Mouse (Mus musculus) small intestine, adult 2 months (tissue): ENCODE measurements around the gene Ptprj.

ENCODE experiments used
- CTCF ChIP-seq: fragments of 200-500 bp; IDR thresholded peaks from 2 replicates; pipeline ENCODE4 v1.5.1; 2012; ENCODE audit warnings: low read depth, mild to moderate bottlenecking, control low read depth, inconsistent platforms, low read length, moderate library complexity, mixed read lengths; ENCODE audit not compliant: insufficient replicate concordance, insufficient read length; ENCODE audit errors: extremely low read depth
- POLR2A ChIP-seq: fragments of 200-500 bp; IDR thresholded peaks from 2 replicates; pipeline ENCODE4 v1.6.1; 2012; ENCODE audit warnings: low read depth, mild to moderate bottlenecking, control low read depth, inconsistent platforms, low read length, moderate library complexity

GRCm38 (mm10) chr2:90502738-90503137 is 77.7 kb downstream of the Ptprj start:
- TF ChIP-seq POLR2A (no peak), CTCF (no peak)
